Mouse (Mus musculus): ENCODE results near the gene Tcerg1l. TPM values are rescaled to one million over a fixed set of nuclear protein-coding genes. Genes with fewer than 3 reads are reported as not detected.

The Tcerg1l gene
- total and polyA plus RNA-seq, 3 experiments = not detected

DNA sequence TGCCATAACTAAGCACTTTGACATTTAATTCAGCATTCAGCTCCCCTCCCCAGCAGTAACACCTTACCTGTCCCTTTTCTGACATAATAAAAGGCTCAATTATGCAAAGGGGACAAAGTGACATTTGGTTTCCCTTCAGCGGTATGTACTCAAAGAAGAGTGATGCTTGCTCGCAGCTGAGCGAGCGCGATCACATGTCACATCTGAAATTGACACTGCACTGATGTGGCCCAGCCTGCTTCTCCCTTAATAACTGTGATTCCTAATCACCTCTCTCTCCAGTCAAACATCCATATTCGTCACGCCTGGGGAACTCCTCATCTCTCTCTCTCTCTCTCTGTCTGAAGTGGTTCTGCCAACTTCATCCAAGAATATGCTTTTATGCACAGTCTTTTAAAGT is 126.2 kb downstream of the Tcerg1l start:
- Histone ChIP-seq H3K27me3 (ENCODE audit: control insufficient read depth in 1 of 2, insufficient read depth in 2 of 2, low read length in 2 of 2) (no peaks in the 10 kb centered on the region), H3K4me1 (ENCODE audit: control insufficient read depth in 1 of 2, insufficient read depth in 2 of 2, low read length in 2 of 2) (no peaks in the 10 kb centered on the region), H3K9me3 (replicated peaks; ENCODE audit: insufficient read depth, low read length) (no peaks in the 10 kb centered on the region), H3K9ac (ENCODE audit: control insufficient read depth, low read depth, low read length, poor library complexity, severe bottlenecking) (no peak overlapping the region), H3K27ac (ENCODE audit: control insufficient read depth, low read depth, low read length) (no peak overlapping the region), H3K79me2 (ENCODE audit: control insufficient read depth, insufficient read depth, low read length, poor library complexity) (no peaks in the 10 kb centered on the region), H3K4me3 (ENCODE audit: control insufficient read depth in 1 of 2, insufficient read depth in 1 of 2, low read depth in 2 of 2, low read length in 2 of 2) (no peak overlapping the region), H3K36me3 (ENCODE audit: control insufficient read depth in 1 of 2, insufficient read depth in 2 of 2, low read length in 2 of 2) (no peaks in the 10 kb centered on the region)
- DNase-seq (ENCODE audit: low read depth, low spot score) = no peak
- TF ChIP-seq E2F4 (IDR thresholded peaks at IDR 0.05; ENCODE audit: borderline replicate concordance, low read depth, low read length) (no peak), UBTF (IDR thresholded peaks at IDR 0.05; ENCODE audit: borderline replicate concordance, insufficient read depth, low read depth, low read length) (no peak), USF1 (IDR thresholded peaks at IDR 0.05; ENCODE audit: low read depth, low read length) (no peak), KAT2A (conservative IDR thresholded peaks at IDR 0.05; ENCODE audit: low read depth, low read length) (no peak), ELF1 (IDR thresholded peaks at IDR 0.05; ENCODE audit: low read depth, low read length) (no peak)

DNA sequence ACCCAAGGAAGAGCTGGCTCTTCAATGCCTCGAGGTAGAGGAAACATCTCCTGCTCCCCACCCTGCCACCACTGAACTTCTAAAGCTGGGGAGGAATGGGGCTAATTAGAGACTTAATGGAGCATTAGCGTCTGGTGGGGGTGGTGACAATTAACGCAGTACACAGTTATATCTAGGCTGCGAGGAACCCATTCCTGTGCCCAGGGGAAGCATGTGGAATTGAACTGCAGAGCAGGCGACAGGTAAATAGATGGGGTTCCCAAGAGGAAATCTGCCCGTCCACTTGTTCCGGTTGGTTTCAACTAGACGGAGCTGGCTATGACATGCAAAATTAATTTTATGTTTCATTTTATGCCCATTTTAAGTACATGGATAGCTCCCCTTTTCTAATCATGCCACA is 128.1 kb downstream of the Tcerg1l start:
- TF ChIP-seq MXI1 (IDR thresholded peaks at IDR 0.05; ENCODE audit: low read depth, low read length) (no peak), TCF12 (IDR thresholded peaks at IDR 0.05; ENCODE audit: low read depth, low read length) (no peak), ETS1 (IDR thresholded peaks at IDR 0.05; ENCODE audit: low read depth, low read length) (no peak), POLR2AphosphoS2 (IDR thresholded peaks at IDR 0.05; ENCODE audit: low read length) (no peak), MAZ (IDR thresholded peaks at IDR 0.05; ENCODE audit: low read depth, low read length) (no peak), RAD21 (IDR thresholded peaks at IDR 0.05; ENCODE audit: low read depth, low read length) (no peak), KAT2A (conservative IDR thresholded peaks at IDR 0.05; ENCODE audit: low read depth, low read length) (no peak)
- H3K36me3 ChIP-seq (ENCODE audit: control insufficient read depth in 1 of 2, insufficient read depth in 2 of 2, low read length in 2 of 2) = no peaks in the 10 kb centered on the region
- no peaks in the 10 kb centered on the region for H3K4me1 ChIP-seq (ENCODE audit: control insufficient read depth in 1 of 2, insufficient read depth in 2 of 2, low read length in 2 of 2)
- H3K27me3 ChIP-seq (ENCODE audit: control insufficient read depth in 1 of 2, insufficient read depth in 2 of 2, low read length in 2 of 2) = no peaks in the 10 kb centered on the region
- no peak for DNase-seq (ENCODE audit: low read depth, low spot score)
- no peaks in the 10 kb centered on the region for H3K9me3 ChIP-seq (replicated peaks; ENCODE audit: insufficient read depth, low read length)
- no peak overlapping the region for H3K4me3 ChIP-seq (ENCODE audit: control insufficient read depth in 1 of 2, insufficient read depth in 1 of 2, low read depth in 2 of 2, low read length in 2 of 2)
- no peaks in the 10 kb centered on the region for H3K79me2 ChIP-seq (ENCODE audit: control insufficient read depth, insufficient read depth, low read length, poor library complexity)
- no peak overlapping the region for H3K9ac ChIP-seq (ENCODE audit: control insufficient read depth, low read depth, low read length, poor library complexity, severe bottlenecking)
- no peak overlapping the region for H3K27ac ChIP-seq (ENCODE audit: control insufficient read depth, low read depth, low read length)

DNA sequence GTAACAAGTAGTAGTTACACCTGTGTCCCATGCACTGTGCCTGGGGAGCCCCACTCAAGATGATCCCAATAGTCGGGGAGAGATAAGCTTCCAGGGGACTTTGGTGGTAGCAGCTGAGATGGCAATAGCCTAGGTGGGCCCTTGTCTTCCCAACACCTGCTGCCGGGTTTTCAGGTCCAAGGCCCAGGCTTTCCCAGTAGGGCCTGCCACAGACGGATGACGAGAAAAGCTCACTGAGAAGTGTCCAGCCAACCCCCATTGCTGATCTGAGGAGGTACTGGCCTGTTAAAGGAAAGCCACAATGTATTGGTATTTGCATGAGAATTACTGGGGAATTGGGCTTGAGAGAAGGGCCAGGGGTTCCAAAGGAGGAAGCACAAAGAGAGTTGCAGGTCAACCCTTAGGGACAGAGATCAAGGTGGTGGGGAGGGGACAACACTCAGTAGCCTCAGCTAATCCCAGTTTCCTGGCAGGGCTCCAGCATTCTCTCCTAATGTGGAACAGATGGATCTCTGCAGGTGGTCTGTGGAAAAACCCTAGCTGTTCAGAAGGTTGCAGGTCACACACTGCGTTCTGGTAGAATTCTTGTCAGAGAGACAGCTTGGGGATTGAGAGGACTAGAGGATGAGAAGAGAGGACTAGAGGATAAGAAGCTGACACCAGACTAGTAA is 129.4 kb downstream of the Tcerg1l start:
- Histone ChIP-seq H3K79me2 (ENCODE audit: control insufficient read depth, insufficient read depth, low read length, poor library complexity) (no peaks in the 10 kb centered on the region), H3K9ac (ENCODE audit: control insufficient read depth, low read depth, low read length, poor library complexity, severe bottlenecking) (no peak overlapping the region), H3K4me1 (ENCODE audit: control insufficient read depth in 1 of 2, insufficient read depth in 2 of 2, low read length in 2 of 2) (no peaks in the 10 kb centered on the region), H3K9me3 (replicated peaks; ENCODE audit: insufficient read depth, low read length) (no peaks in the 10 kb centered on the region), H3K27ac (ENCODE audit: control insufficient read depth, low read depth, low read length) (no peak overlapping the region), H3K27me3 (ENCODE audit: control insufficient read depth in 1 of 2, insufficient read depth in 2 of 2, low read length in 2 of 2) (no peaks in the 10 kb centered on the region), H3K36me3 (ENCODE audit: control insufficient read depth in 1 of 2, insufficient read depth in 2 of 2, low read length in 2 of 2) (no peaks in the 10 kb centered on the region), H3K4me3 (ENCODE audit: control insufficient read depth in 1 of 2, insufficient read depth in 1 of 2, low read depth in 2 of 2, low read length in 2 of 2) (no peak overlapping the region)
- no peak for DNase-seq (ENCODE audit: low read depth, low spot score)
- TF ChIP-seq ZNF384 (IDR thresholded peaks at IDR 0.05; ENCODE audit: low read depth, low read length) = no peak
- TF ChIP-seq ZC3H11A (IDR thresholded peaks at IDR 0.05; ENCODE audit: low read depth, low read length) = no peak
- no peak for TF ChIP-seq KAT2A (conservative IDR thresholded peaks at IDR 0.05; ENCODE audit: low read depth, low read length)
- no peak for TF ChIP-seq EP300 (IDR thresholded peaks at IDR 0.05; ENCODE audit: low read depth in 1 of 2, low read length in 2 of 2)
- no peak for TF ChIP-seq CHD1 (IDR thresholded peaks at IDR 0.05; ENCODE audit: low read depth, low read length)
- no peak for TF ChIP-seq USF1 (IDR thresholded peaks at IDR 0.05; ENCODE audit: low read depth, low read length)
- no peak for TF ChIP-seq UBTF (IDR thresholded peaks at IDR 0.05; ENCODE audit: borderline replicate concordance, insufficient read depth, low read depth, low read length)
- TF ChIP-seq GABPA (IDR thresholded peaks at IDR 0.05; ENCODE audit: low read depth, low read length) = no peak
- TF ChIP-seq POLR2AphosphoS5 (IDR thresholded peaks at IDR 0.05; ENCODE audit: borderline replicate concordance, low read depth, low read length) = no peak
- no peak for TF ChIP-seq TCF12 (IDR thresholded peaks at IDR 0.05; ENCODE audit: low read depth, low read length)
- TF ChIP-seq POLR2AphosphoS2 (IDR thresholded peaks at IDR 0.05; ENCODE audit: low read length) = no peak
- no peak for TF ChIP-seq RCOR1 (IDR thresholded peaks at IDR 0.05; ENCODE audit: low read depth, low read length)
- TF ChIP-seq MYB (IDR thresholded peaks at IDR 0.05; ENCODE audit: low read depth, low read length) = no peak
- TF ChIP-seq SMC3 (IDR thresholded peaks at IDR 0.05; ENCODE audit: low read depth, low read length) = no peak
- TF ChIP-seq GATA1 (IDR thresholded peaks at IDR 0.05; ENCODE audit: low read depth, low read length) = no peak
- TF ChIP-seq TAL1 (IDR thresholded peaks at IDR 0.05; ENCODE audit: low read length) = no peak
- no peak for TF ChIP-seq BHLHE40 (IDR thresholded peaks at IDR 0.05; ENCODE audit: borderline replicate concordance, low read depth, low read length)
- TF ChIP-seq MAX (IDR thresholded peaks at IDR 0.05; ENCODE audit: low read length) = no peak
- TF ChIP-seq TBP (IDR thresholded peaks at IDR 0.05; ENCODE audit: low read depth, low read length) = no peak
